Mouse (Mus musculus) bone marrow, adult 2 months (tissue): Measurements from ENCODE around the gene Zfp91.

Experiments
- CTCF ChIP-seq: fragments of 200-500 bp; IDR thresholded peaks from 2 replicates; pipeline ENCODE4 v1.5.1; 2011; ENCODE audit warnings: low read length, control low read depth; ENCODE audit not compliant: control insufficient read depth, insufficient read depth
- POLR2A ChIP-seq: fragments of 200-500 bp; IDR thresholded peaks from 2 replicates; pipeline ENCODE4 v1.6.1; 2011; ENCODE audit warnings: low read depth, mild to moderate bottlenecking, control low read depth, low read length, borderline replicate concordance; ENCODE audit not compliant: control insufficient read depth

- TF ChIP-seq CTCF (no peak), POLR2A (no peak)
These were observed 64.9 kb downstream of the Zfp91 start for GRCm38 (mm10) chr19:12731036-12731435.
